Comparison of ENCODE assay signal across 9 mouse cellular contexts in the genomic region with DNA sequence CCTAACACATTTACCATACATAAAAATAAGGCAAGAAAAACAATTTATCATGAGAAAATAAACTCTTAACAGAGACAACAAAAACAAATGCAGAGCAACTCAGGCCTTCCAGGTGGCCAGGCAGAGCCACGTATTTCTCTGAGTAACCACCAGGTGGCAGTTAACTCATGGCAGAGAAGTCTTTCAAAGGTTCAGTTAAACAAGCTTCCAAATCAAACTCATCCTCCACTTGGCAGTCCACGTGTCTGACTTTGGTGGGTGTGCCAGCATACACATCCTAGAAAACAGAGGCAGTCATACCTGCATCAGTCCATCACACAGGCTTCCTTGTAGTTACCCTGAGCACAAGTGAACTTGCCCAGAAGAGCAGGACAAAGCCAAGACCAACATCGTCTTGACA. TPM values are rescaled to one million over a fixed set of nuclear protein-coding genes. Genes with fewer than 3 reads are reported as not detected.
DNase-seq lines count a peak whose midpoint lies in the region; ATAC-seq and TF ChIP-seq lines count a peak whose summit lies in the region.
"Had no signal": no experiment of that assay in that cellular context is flagged by ENCODE, and none has a peak within 500 bp of the region (broad histone marks: within the 10 kb centered on the region; RNA-seq: fewer than 3 reads in every experiment).

No protein-coding gene starts in this region.

- no peak overlapping the region for H3K4me2 ChIP-seq in hindbrain, embryonic 14.5 days (replicated peaks)
- H3K4me2 ChIP-seq in hindbrain, embryonic 12.5 days (replicated peaks): no peak overlapping the region

- 41% methylated on average over 3 of the region's 3 CpGs for WGBS in hindbrain, embryonic 14.5 days
- WGBS in hindbrain, embryonic 12.5 days: 45% methylated on average over 3 of the region's 3 CpGs
- WGBS in liver, adult 2 months: 33% methylated on average over 3 of the region's 3 CpGs

- DNase-seq in hindbrain, embryonic 14.5 days (ENCODE audit: low spot score): peak; percentile 68
- DNase-seq in heart, postnatal 36 days: peak; percentile 36 to 39
- peak; percentile 55 for DNase-seq in liver, adult 2 months (ENCODE audit: extremely low read depth, low read depth, low spot score)
- peak; percentile 22 for DNase-seq in right cerebral cortex, postnatal 14 days
- DNase-seq in adrenal gland, adult 2 months: no peak

- no peak for ATAC-seq in hindbrain, embryonic 14.5 days (ENCODE audit: low FRiP score)
- no peak for ATAC-seq in hindbrain, embryonic 12.5 days (ENCODE audit: low FRiP score)

- H3K4me3 ChIP-seq in hindbrain, embryonic 14.5 days (replicated peaks; ENCODE audit: low read length): no peak overlapping the region
- H3K4me3 ChIP-seq in hindbrain, embryonic 12.5 days: no peak overlapping the region
- no peak overlapping the region for H3K4me3 ChIP-seq in ES-Bruce4 (ENCODE audit: low read depth, low read length)
- H3K4me3 ChIP-seq in bone marrow macrophage, adult 2 months (ENCODE audit: insufficient read depth, low read length): no peak overlapping the region
- H3K4me3 ChIP-seq in liver, adult 2 months (ENCODE audit: insufficient read depth, low read depth, low read length): no peak overlapping the region

- no peak for TF ChIP-seq POLR2A in ES-Bruce4 (IDR thresholded peaks at IDR 0.05; ENCODE audit: insufficient read depth, low read length)
- TF ChIP-seq POLR2A in bone marrow macrophage, adult 2 months (IDR thresholded peaks at IDR 0.05; ENCODE audit: borderline replicate concordance, low read depth, low read length): no peak
- TF ChIP-seq POLR2A in liver, adult 2 months (IDR thresholded peaks at IDR 0.05; ENCODE audit: extremely low read depth, insufficient read depth, low read length): no peak

- H3K36me3 ChIP-seq in hindbrain, embryonic 14.5 days (replicated peaks; ENCODE audit: control insufficient read depth, insufficient read depth): peaks cover 61% of the 10 kb centered on the region
- H3K36me3 ChIP-seq in hindbrain, embryonic 12.5 days: peaks cover 51% of the 10 kb centered on the region
- peaks cover 52% of the 10 kb centered on the region for H3K36me3 ChIP-seq in ES-Bruce4 (ENCODE audit: control insufficient read depth, insufficient read depth, low read length, poor library complexity, severe bottlenecking)
- H3K36me3 ChIP-seq in liver, adult 2 months (ENCODE audit: control insufficient read depth, insufficient read depth, low read length): peaks cover 38% of the 10 kb centered on the region

- H3K27me3 ChIP-seq in hindbrain, embryonic 14.5 days (ENCODE audit: control insufficient read depth, insufficient read depth, low read length): no peaks in the 10 kb centered on the region
- no peaks in the 10 kb centered on the region for H3K27me3 ChIP-seq in hindbrain, embryonic 12.5 days
- no peaks in the 10 kb centered on the region for H3K27me3 ChIP-seq in ES-Bruce4 (ENCODE audit: control insufficient read depth, insufficient read depth, low read length, poor library complexity, severe bottlenecking)
- H3K27me3 ChIP-seq in liver, adult 2 months (ENCODE audit: control insufficient read depth, insufficient read depth, low read length): no peaks in the 10 kb centered on the region

- H3K9ac ChIP-seq in hindbrain, embryonic 14.5 days: no peak overlapping the region
- no peak overlapping the region for H3K9ac ChIP-seq in hindbrain, embryonic 12.5 days
- no peak overlapping the region for H3K9ac ChIP-seq in ES-Bruce4 (ENCODE audit: low read depth, poor library complexity, severe bottlenecking)
- no peak overlapping the region for H3K9ac ChIP-seq in liver, adult 2 months (ENCODE audit: low read depth, low read length)

- H3K27ac ChIP-seq in hindbrain, embryonic 14.5 days: no peak overlapping the region
- no peak overlapping the region for H3K27ac ChIP-seq in hindbrain, embryonic 12.5 days
- H3K27ac ChIP-seq in ES-Bruce4 (ENCODE audit: insufficient read depth, low read length): no peak overlapping the region
- H3K27ac ChIP-seq in bone marrow macrophage, adult 2 months (ENCODE audit: insufficient read depth, low read depth, low read length): no peak overlapping the region
- H3K27ac ChIP-seq in liver, adult 2 months (replicated peaks; ENCODE audit: insufficient read depth, low read depth, low read length): no peak overlapping the region
- H3K27ac ChIP-seq: macrophage had no signal

- H3K79me2 ChIP-seq in liver, adult 2 months (ENCODE audit: control insufficient read depth, insufficient read depth, low read length): no peaks in the 10 kb centered on the region

- no peaks in the 10 kb centered on the region for H3K9me3 ChIP-seq in hindbrain, embryonic 14.5 days (ENCODE audit: control insufficient read depth, low read length)
- H3K9me3 ChIP-seq in hindbrain, embryonic 12.5 days (replicated peaks): no peaks in the 10 kb centered on the region
- H3K9me3 ChIP-seq in ES-Bruce4 (replicated peaks; ENCODE audit: control insufficient read depth, insufficient read depth, low read length, poor library complexity, severe bottlenecking): no peaks in the 10 kb centered on the region

- intact Hi-C loops in heart, postnatal 36 days (cut with DNase I): no loop called here

- no peak for TF ChIP-seq EP300 in ES-Bruce4 (IDR thresholded peaks at IDR 0.05; ENCODE audit: insufficient read depth, low read depth, low read length)

- H3K4me1 ChIP-seq in hindbrain, embryonic 14.5 days (replicated peaks; ENCODE audit: control insufficient read depth, insufficient read depth, low read length): no peaks in the 10 kb centered on the region
- no peaks in the 10 kb centered on the region for H3K4me1 ChIP-seq in hindbrain, embryonic 12.5 days
- H3K4me1 ChIP-seq in ES-Bruce4 (ENCODE audit: control insufficient read depth, insufficient read depth, low read length): no peaks in the 10 kb centered on the region
- no peaks in the 10 kb centered on the region for H3K4me1 ChIP-seq in bone marrow macrophage, adult 2 months (ENCODE audit: control insufficient read depth, insufficient read depth, low read length)
- H3K4me1 ChIP-seq in liver, adult 2 months (ENCODE audit: control insufficient read depth, insufficient read depth, low read length): peaks cover 3% of the 10 kb centered on the region; the same call in 1 of the 2 replicates

- TF ChIP-seq CTCF in ES-Bruce4 (IDR thresholded peaks at IDR 0.05; ENCODE audit: low read depth, low read length): peak; percentile 45
- 0 out of 2 replicates have a peak, but pooled peaks have one; percentile 35 for TF ChIP-seq CTCF in bone marrow macrophage, adult 2 months (IDR thresholded peaks at IDR 0.05; ENCODE audit: low read depth, low read length)
- peak; percentile 51; the same call in 1 of the 2 replicates for TF ChIP-seq CTCF in liver, adult 2 months (IDR thresholded peaks at IDR 0.05; ENCODE audit: low read depth, low read length)

RNA-seq across cellular contexts. Expression of a gene that starts 10.9 kb away (rescaled TPM):
- 0.64 and 0.77 TPM in 2 replicates for polyA plus RNA-seq in hindbrain, embryonic 14.5 days (2014; fragmentation: Nextera tagmentation; extraction: Ambion mirVana)
- 0.35 and 1.3 TPM in 2 replicates for polyA plus RNA-seq in hindbrain, embryonic 12.5 days (2016; fragmentation: Nextera tagmentation; extraction: Ambion mirVana)
- 0.38 TPM in 1 of 2 replicates, not detected in the other for polyA plus RNA-seq in ES-Bruce4 (2011; ENCODE audit: insufficient read depth, insufficient read length, low read depth, missing spikeins)
- polyA plus RNA-seq in bone marrow macrophage, adult 2 months (2012; ENCODE audit: insufficient read depth, insufficient read length, missing spikeins): 0.61 TPM in 1 of 2 replicates, not detected in the other
- under 1 TPM; 0.39 to 0.84 TPM for total RNA-seq in heart, postnatal 36 days (2021)
- 0.09 and 0.34 TPM in 2 replicates for total RNA-seq in liver, adult 2 months (2014; rRNA removed)
- 0.06 TPM in 1 of 2 replicates, not detected in the other for polyA plus RNA-seq in liver, adult 2 months (2012; rRNA removed)
- total RNA-seq in adrenal gland, adult 2 months (2021): under 1 TPM; 0.26 to 0.69 TPM
- polyA plus RNA-seq in adrenal gland, adult 2 months (2012; rRNA removed): 0.09 and 0.15 TPM in 2 replicates

RNA-seq across cellular contexts. Expression of a gene that starts 11.2 kb away (rescaled TPM):
- polyA plus RNA-seq in hindbrain, embryonic 14.5 days (2014; fragmentation: Nextera tagmentation; extraction: Ambion mirVana): 26.8 and 30.2 TPM in 2 replicates
- 42.3 and 50.8 TPM in 2 replicates for polyA plus RNA-seq in hindbrain, embryonic 12.5 days (2016; fragmentation: Nextera tagmentation; extraction: Ambion mirVana)
- polyA plus RNA-seq in ES-Bruce4 (2011; ENCODE audit: insufficient read depth, insufficient read length, low read depth, missing spikeins): 26.8 and 29.7 TPM in 2 replicates
- polyA plus RNA-seq in bone marrow macrophage, adult 2 months (2012; ENCODE audit: insufficient read depth, insufficient read length, missing spikeins): 16.0 and 17.8 TPM in 2 replicates
- total RNA-seq in heart, postnatal 36 days (2021): 10 to 100 TPM; 25.9 to 28.7 TPM
- 9.4 and 13.0 TPM in 2 replicates for total RNA-seq in liver, adult 2 months (2014; rRNA removed)
- 19.4 and 21.6 TPM in 2 replicates for polyA plus RNA-seq in liver, adult 2 months (2012; rRNA removed)
- total RNA-seq in adrenal gland, adult 2 months (2021): 10 to 100 TPM; 26.1 to 28.5 TPM
- polyA plus RNA-seq in adrenal gland, adult 2 months (2012; rRNA removed): 74.4 and 97.8 TPM in 2 replicates

RNA-seq across cellular contexts. Expression of a gene that starts 11.7 kb away (rescaled TPM):
- polyA plus RNA-seq in hindbrain, embryonic 14.5 days (2014; fragmentation: Nextera tagmentation; extraction: Ambion mirVana): 115 and 125 TPM in 2 replicates
- polyA plus RNA-seq in hindbrain, embryonic 12.5 days (2016; fragmentation: Nextera tagmentation; extraction: Ambion mirVana): 182 and 186 TPM in 2 replicates
- 109 and 121 TPM in 2 replicates for polyA plus RNA-seq in ES-Bruce4 (2011; ENCODE audit: insufficient read depth, insufficient read length, low read depth, missing spikeins)
- polyA plus RNA-seq in bone marrow macrophage, adult 2 months (2012; ENCODE audit: insufficient read depth, insufficient read length, missing spikeins): 77.1 and 84.1 TPM in 2 replicates
- 10 to 100 TPM; 13.1 to 13.7 TPM for total RNA-seq in heart, postnatal 36 days (2021)
- 20.7 TPM in 2 replicates for total RNA-seq in liver, adult 2 months (2014; rRNA removed)
- polyA plus RNA-seq in liver, adult 2 months (2012; rRNA removed): 5.6 and 6.3 TPM in 2 replicates
- 10 to 100 TPM; 29.4 to 37.7 TPM for total RNA-seq in adrenal gland, adult 2 months (2021)
- polyA plus RNA-seq in adrenal gland, adult 2 months (2012; rRNA removed): 17.8 and 25.0 TPM in 2 replicates

RNA-seq across cellular contexts. Expression of a gene that starts 17.3 kb away (rescaled TPM):
- polyA plus RNA-seq in hindbrain, embryonic 14.5 days (2014; fragmentation: Nextera tagmentation; extraction: Ambion mirVana): 32.3 and 41.0 TPM in 2 replicates
- polyA plus RNA-seq in hindbrain, embryonic 12.5 days (2016; fragmentation: Nextera tagmentation; extraction: Ambion mirVana): 161 TPM in 2 replicates
- polyA plus RNA-seq in ES-Bruce4 (2011; ENCODE audit: insufficient read depth, insufficient read length, low read depth, missing spikeins): 162 and 185 TPM in 2 replicates
- polyA plus RNA-seq in bone marrow macrophage, adult 2 months (2012; ENCODE audit: insufficient read depth, insufficient read length, missing spikeins): 58.6 and 69.4 TPM in 2 replicates
- total RNA-seq in heart, postnatal 36 days (2021): 1 to 10 TPM; 2.0 to 2.2 TPM
- 0.92 and 2.3 TPM in 2 replicates for total RNA-seq in liver, adult 2 months (2014; rRNA removed)
- polyA plus RNA-seq in liver, adult 2 months (2012; rRNA removed): 0.82 and 1.3 TPM in 2 replicates
- total RNA-seq in adrenal gland, adult 2 months (2021): 1 to 10 TPM; 4.4 to 5.4 TPM
- polyA plus RNA-seq in adrenal gland, adult 2 months (2012; rRNA removed): 2.3 and 3.6 TPM in 2 replicates

RNA-seq across cellular contexts. Expression of a gene that starts 17.6 kb away (rescaled TPM):
- polyA plus RNA-seq in hindbrain, embryonic 14.5 days (2014; fragmentation: Nextera tagmentation; extraction: Ambion mirVana): 27.5 and 28.8 TPM in 2 replicates
- 33.3 and 33.8 TPM in 2 replicates for polyA plus RNA-seq in hindbrain, embryonic 12.5 days (2016; fragmentation: Nextera tagmentation; extraction: Ambion mirVana)
- 7.3 and 9.5 TPM in 2 replicates for polyA plus RNA-seq in ES-Bruce4 (2011; ENCODE audit: insufficient read depth, insufficient read length, low read depth, missing spikeins)
- 11.4 and 14.4 TPM in 2 replicates for polyA plus RNA-seq in bone marrow macrophage, adult 2 months (2012; ENCODE audit: insufficient read depth, insufficient read length, missing spikeins)
- total RNA-seq in heart, postnatal 36 days (2021): 10 to 100 TPM; 20.8 to 21.0 TPM
- 12.0 and 13.8 TPM in 2 replicates for total RNA-seq in liver, adult 2 months (2014; rRNA removed)
- polyA plus RNA-seq in liver, adult 2 months (2012; rRNA removed): 39.8 and 41.0 TPM in 2 replicates
- 10 to 100 TPM; 27.5 to 31.0 TPM for total RNA-seq in adrenal gland, adult 2 months (2021)
- polyA plus RNA-seq in adrenal gland, adult 2 months (2012; rRNA removed): 80.4 and 90.5 TPM in 2 replicates
